Mouse (Mus musculus) megakaryocyte, embryonic 14.5 days (primary cell): ENCODE measurements at regions not wholly inside any gene's neighbourhood (a gene's known extent, or its start where the extent isn't known, plus 50 kb on each side); places are given as distances from the start of the nearest gene placed in this dataset.

Source experiments
- FLI1 ChIP-seq: IDR thresholded peaks from 2 replicates; pipeline ENCODE4 v1.6.1; 2012; ENCODE audit warnings: low read length, inconsistent platforms, mixed read lengths
- GATA1 ChIP-seq: IDR thresholded peaks from 3 replicates; pipeline ENCODE4 v1.6.1; 2012; ENCODE audit warnings: mixed read lengths, low read length, inconsistent platforms, borderline replicate concordance

GRCm38 (mm10) chr9:60989670-60990391 is 195.5 kb downstream of the Uaca start:
- no peak for TF ChIP-seq GATA1
- no peak for TF ChIP-seq FLI1
